Mouse (Mus musculus): Measurements from ENCODE around the gene Fdps. TPM values are rescaled to one million over a fixed set of nuclear protein-coding genes. Genes with fewer than 3 reads are reported as not detected.

The Fdps gene
- total RNA-seq (2021) = 10 to 100 TPM; 86.4 to 99.0 TPM

GRCm38 (mm10) chr3:89101812-89102494, at the start of gene Fdps:
Gene Fdps, minus strand, starts transcription at chr3:89101959.
- peak; percentile 74 to 78 for DNase-seq (ENCODE audit: extremely low spot score in 1 of 2, low spot score in 1 of 2)

DNA sequence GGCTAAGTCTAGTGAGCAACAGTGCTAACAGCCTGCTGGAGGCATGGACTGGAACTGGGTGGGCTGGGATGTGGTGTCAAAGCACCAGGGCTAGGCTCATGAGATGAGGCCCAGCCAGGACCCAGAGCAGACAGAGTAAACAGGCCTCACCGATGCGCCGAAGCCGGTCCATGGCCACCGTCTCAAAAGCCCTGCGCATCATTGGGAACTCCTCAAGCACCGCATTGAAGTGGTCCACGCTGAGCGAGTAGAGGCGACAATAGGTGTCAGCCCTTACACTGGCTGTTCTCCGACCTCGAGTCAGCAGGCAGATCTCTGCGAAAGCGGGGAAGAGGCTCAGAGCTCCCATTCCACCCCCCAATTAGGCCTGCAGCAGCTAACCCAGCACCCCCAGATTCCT, 46.8 kb upstream of the Fdps start:
- DNase-seq (ENCODE audit: extremely low spot score in 1 of 2, low spot score in 1 of 2) = no peak

GRCm38 (mm10) chr3:89147979-89148311, 46.2 kb upstream of the Fdps start:
- no peak for DNase-seq (ENCODE audit: extremely low spot score in 1 of 2, low spot score in 1 of 2)

DNA sequence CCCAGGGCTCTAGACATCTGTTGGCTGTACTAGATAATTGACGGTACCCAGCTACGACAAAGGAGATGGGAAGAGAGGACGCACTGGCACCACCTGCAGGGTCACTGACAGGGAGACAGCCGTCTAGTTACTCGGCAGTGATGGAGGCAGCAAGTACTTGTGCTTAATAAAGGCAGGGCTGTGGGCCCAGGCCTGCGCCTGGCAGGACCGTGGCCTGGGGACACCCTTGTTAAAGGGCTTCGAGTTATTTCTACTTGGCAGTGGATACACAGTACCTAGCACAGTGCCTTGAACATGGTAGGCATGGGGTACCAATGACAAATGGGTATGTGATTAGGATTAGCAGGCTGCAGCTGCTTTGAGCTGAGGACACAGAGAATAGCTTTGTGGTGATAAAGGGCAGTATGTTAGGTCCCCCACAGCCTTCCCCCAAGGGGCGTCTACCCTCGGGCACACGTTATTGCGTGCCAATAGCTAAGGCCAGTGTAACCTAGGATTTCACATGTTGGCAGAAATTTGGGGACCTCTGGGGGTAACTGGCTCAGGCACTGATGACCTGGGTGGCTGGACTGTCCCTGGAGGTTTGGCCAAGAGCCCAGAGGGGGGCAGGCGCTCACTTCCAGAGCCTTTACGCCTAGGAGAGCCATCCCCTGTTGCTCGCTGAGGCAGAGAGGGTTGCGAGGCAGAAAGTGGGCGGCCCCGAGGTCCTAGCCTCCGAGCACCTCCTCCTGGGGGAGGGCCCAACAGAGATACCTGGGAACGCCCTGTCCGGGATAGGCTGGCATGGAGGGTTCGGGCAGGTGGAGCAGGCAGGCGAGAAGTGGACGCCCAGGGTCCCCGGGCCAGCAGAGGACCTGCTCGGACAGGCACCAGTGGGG, 45.6 kb upstream of the Fdps start:
- no peak for DNase-seq (ENCODE audit: extremely low spot score in 1 of 2, low spot score in 1 of 2)

DNA sequence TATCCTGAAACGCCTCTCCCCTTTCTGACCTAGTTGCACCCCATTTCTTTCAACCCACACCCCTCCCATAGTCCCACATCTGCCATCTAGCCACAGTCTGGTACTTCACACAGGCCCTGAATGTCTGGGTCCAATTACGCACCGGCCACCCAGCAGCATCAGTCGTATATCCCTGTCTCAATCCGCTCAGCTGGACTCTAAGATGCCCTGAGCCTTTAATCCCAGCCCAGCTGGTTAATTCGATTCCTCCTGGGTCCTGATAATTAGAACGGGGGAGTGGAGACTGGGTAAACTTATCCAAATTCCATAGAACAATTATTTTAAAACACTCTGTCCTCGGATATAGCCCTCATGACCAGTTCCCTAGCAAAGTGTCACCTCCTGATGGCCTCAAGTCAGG, 43.8 kb upstream of the Fdps start:
- no peak for DNase-seq (ENCODE audit: extremely low spot score in 1 of 2, low spot score in 1 of 2)

DNA sequence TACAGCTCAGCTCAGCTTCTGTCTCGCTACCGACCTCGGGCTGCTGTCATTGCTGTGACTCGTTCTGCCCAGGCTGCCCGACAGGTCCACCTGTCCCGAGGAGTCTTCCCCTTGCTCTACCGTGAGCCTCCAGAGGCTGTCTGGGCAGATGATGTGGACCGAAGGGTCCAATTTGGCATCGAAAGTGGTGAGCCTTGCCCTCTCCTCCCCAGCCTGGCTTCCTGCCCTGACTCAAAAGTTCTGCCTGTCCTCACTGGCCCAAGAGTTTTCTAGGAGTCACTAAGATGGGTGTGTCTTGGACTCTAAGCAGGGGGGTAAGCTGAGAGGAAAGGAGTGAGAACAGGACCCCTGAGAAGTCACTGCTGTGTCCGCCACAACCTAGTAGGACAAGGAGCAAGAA, 43.1 kb upstream of the Fdps start:
- no peak for DNase-seq (ENCODE audit: extremely low spot score in 1 of 2, low spot score in 1 of 2)

GRCm38 (mm10) chr3:89136365-89136764, 34.6 kb upstream of the Fdps start:
- DNase-seq (ENCODE audit: extremely low spot score in 1 of 2, low spot score in 1 of 2) = no peak

- DNase-seq (ENCODE audit: extremely low spot score in 1 of 2, low spot score in 1 of 2) = no peak
These were observed 34.2 kb upstream of the Fdps start, which contains the start of gene Pklr for GRCm38 (mm10) chr3:89135958-89136357. Gene Pklr, plus strand, starts transcription at chr3:89136142.

DNA sequence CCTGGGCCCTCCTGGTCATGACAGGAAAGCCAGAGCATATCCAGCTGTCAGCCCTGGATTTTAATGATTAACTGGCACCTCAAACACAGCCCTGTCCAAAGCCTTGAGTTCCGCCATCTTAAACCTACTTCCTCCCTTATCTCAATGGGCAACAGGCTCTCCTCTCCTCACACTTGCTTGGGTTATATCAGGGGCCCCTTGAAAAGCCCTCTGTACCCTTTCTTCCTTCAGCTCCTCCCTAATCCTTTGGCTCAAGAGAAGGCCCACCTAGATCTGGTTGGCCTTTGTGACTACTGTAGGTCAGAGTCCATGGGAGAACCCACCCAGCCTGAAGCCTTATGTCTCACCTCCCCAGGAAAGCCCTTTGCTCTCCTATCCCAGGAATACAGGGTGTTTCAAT, 32.0 kb upstream of the Fdps start:
- no peak for DNase-seq (ENCODE audit: extremely low spot score in 1 of 2, low spot score in 1 of 2)

DNA sequence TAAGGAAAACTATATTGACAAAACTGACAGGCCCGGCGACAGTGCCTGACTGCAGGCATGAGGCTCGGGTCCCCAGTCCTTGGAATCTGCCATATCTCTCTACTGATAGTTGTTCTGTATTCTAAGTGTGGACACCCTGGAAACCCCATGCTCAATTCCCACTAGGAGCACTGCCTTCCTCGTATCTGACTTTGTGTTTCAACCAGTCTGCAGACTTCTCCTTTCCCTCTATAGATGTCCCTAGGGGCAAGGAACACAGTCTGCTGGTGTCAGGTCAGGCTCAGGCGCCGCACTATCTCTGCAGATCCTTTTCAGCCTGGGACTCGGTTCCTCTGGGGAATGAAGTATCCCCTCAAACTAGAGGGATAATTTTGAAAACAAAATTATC, 31.3 kb upstream of the Fdps start:
- DNase-seq (ENCODE audit: extremely low spot score in 1 of 2, low spot score in 1 of 2) = no peak

DNA sequence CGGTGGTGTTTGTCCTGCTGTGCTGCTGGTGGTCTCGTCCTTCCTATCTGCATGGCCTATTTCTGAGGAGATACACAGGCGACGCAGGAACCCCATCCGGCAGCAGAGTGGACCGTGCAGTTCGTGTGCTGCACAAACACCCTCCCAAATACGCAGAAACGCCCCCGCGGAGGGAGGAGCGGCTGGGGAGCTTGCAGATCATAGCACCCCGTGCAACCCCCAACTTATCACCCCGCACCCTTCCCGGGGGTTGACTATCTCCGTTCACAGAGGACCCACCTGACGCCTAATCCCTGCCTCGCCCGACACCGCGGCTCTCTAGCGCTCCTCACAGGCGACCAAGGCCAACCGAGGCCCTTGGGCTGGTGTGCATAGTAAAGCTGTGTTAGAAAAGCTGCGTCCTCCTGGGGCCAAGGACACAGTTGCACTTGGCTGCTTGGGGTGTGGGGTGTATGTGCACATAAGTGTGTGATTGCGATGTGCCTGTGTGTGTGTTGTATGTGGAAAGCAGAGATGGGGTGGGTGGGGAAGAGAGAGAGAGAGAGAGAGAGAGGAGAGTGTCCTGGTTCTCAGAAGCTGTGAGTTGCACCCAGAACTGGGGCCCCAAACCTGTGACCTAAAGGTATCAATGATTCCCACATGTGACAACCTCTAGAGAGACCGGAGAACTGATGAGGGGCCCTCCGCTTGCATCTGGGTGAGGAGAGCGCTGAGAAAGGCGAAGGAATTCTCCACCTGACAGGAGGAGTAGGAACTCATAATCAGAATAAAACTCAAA, 30.7 kb upstream of the Fdps start:
- DNase-seq (ENCODE audit: extremely low spot score in 1 of 2, low spot score in 1 of 2) = peak; percentile 47 to 48

- no peak for DNase-seq (ENCODE audit: extremely low spot score in 1 of 2, low spot score in 1 of 2)
These were observed 30.1 kb upstream of the Fdps start for GRCm38 (mm10) chr3:89131816-89132215.

DNA sequence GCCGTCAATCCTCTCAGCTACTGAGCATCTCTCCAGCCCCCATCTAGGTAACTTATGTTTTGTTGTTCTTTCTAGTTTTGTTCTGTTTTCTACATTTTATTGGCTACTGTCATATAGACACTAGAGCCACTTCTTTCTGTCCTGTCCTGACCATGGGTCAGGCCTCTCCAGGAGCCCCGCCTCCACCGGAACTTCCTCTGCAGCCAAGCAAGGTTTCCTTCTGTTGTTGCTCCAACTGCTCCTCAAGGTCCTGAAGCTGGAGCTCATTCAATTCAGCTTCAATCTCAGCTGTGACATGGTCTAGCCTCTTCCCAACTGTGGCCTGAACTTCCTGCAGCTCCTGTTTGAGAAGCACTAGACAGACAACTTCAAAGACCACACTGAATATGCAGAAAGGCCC, 28.1 kb upstream of the Fdps start:
- no peak for DNase-seq (ENCODE audit: extremely low spot score in 1 of 2, low spot score in 1 of 2)

DNA sequence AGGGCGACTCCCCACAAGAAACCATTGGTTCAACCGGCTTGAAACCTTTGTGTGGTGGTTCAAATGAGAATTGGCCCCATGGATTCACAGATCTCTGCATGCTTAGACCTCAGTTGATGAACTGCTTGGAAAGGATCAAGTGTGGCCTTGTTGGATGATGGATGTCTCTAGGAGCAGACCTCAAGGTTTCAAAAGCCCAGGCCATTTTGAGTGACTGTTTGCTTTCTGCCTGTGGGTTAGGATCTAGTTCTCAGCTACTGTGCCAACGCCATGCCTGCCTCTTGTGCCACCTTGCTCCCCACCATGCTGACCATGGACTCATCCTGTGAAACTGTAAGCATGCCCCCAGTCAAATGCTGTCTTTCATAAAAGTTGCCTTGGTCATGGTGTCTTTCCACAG, 24.2 kb upstream of the Fdps start:
- DNase-seq (ENCODE audit: extremely low spot score in 1 of 2, low spot score in 1 of 2) = no peak

- no peak for DNase-seq (ENCODE audit: extremely low spot score in 1 of 2, low spot score in 1 of 2)
These were observed 22.5 kb upstream of the Fdps start for GRCm38 (mm10) chr3:89124241-89124640.

DNA sequence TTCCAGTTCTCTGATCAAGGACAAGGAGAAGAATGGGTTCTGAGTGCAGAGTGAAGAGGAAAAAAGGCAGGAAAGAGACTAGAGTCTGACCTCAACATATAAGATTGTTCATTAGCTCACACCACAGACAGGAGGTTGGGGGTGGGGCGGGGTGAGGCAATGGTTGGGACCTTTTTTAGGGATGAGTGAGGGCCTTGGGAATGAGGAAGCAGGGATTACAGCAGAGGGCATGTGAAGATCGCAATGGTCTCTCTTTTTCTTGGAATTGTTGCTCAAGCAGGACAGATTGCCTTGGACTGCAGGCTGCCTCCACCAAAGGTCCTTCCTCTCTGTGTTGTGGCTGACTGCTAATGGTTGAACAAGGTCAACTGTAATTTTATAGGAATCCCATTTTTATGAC, 21.6 kb upstream of the Fdps start:
- no peak for DNase-seq (ENCODE audit: extremely low spot score in 1 of 2, low spot score in 1 of 2)

DNA sequence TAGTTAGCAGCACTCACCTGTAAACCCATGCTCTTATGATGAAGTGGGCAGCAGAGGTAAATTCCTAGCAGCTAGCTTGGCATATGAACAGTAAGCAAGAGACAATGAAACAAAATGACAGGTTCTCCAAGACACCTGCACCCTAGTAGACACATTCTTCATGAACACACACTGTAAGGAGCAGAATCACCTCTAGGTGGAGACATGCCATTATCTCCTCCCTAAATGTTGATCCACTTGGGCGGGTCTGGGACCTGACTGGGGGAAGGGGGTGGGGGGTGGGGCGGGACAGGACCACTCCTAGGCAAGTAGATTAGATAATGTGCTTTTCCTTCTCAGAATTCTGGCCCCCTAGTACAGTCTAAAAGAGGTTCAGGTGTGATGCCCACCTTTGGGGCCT, 13.8 kb upstream of the Fdps start:
- no peak for DNase-seq (ENCODE audit: extremely low spot score in 1 of 2, low spot score in 1 of 2)

DNA sequence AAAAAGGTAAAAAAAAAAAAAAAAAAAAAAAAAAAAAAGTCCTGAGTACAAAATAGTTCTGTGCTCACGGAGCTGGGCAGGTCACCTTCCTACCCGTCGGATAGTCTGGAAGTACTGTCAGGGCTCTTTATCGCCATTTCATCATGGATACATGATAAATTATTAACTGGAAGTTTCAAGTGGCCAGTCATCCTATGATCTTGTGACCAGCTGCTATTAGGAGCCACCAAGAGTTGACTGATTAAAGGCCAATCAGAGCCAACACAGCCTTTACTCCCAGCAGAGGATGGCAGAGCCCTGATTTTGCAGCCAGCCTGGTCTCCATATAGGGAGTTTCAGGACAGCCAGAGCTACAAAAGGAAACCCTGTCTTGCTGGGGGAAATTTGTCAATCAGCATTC, 11.3 kb upstream of the Fdps start:
- DNase-seq (ENCODE audit: extremely low spot score in 1 of 2, low spot score in 1 of 2) = no peak

DNA sequence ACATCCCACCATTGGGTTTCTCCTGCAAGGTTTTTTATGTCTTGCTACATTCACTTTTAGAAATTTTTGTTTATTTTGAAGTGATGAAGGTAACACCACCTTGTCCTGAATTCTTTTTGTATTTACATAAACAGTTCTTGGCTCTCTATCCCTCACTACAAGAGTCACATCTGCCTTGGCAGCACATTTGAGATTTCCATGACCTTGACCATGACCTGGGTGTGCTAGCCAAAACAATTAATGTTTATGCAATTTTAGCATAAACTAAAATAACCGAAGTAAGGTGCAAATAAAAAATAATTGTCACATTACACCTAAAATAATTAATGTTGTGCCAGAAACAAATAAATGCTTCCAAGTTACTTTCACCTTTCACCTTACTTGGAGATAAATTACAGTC, 6.4 kb upstream of the Fdps start:
- DNase-seq (ENCODE audit: extremely low spot score in 1 of 2, low spot score in 1 of 2) = no peak

DNA sequence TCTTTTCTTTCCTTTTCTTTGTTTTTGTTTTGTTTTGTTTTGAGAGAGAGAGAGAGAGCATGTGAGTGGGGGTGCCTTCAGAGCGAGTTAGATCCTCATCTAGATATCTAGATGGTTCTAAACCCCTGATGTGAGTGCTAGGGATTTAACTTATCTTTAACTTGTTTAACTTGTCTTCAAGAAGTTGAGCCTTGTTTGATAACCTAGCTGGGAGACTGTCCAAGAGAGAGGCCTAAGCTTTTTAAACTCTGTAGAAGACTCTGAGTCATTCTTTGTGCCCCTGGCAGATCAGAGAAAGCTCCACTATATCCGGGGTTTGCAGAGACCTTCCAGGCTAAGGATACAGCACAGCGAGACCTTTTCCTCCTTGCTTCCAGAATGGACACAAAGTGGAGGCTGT, 5.8 kb upstream of the Fdps start:
- no peak for DNase-seq (ENCODE audit: extremely low spot score in 1 of 2, low spot score in 1 of 2)

DNA sequence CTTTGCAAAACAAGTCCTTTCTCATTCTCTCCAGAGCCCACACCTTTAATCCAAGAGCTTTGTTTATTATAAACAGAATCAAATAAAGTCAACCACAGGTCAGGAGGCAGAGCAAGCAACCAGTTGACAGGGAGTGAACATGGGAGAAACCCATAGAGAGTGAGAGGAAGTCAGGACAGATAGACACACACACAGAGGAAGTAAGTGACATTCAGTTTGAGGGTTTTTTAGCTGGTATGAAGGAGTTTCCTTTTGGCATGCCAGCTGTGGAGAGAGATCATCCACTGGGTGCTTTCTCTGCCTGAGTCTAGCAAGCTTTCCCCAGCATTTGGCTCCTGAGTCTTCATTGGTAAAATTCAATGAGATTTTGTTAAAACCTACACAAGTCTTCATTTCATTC, 5.1 kb upstream of the Fdps start:
- DNase-seq (ENCODE audit: extremely low spot score in 1 of 2, low spot score in 1 of 2) = no peak

DNA sequence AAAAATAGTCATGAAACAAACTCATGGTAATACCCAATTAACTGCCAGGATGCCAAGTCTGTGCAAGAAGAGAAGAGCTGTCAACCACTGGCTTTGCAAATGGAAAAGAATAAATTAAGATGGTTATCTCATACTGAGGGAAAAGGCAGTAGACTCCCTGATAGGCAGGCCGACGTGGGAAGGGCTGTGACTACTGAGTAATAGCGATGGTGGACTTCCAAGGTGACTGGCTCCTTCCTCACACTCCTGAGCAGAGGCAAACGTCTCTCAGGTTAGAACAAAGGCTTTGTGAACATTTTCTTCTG, 1.5 kb upstream of the Fdps start:
- DNase-seq (ENCODE audit: extremely low spot score in 1 of 2, low spot score in 1 of 2) = no peak

Data from layer of hippocampus, postnatal 25 days (tissue).